Mouse (Mus musculus) kidney, embryonic 15.5 days (tissue): ENCODE measurements at regions not wholly inside any gene's neighbourhood (a gene's known extent, or its start where the extent isn't known, plus 50 kb on each side); places are given as distances from the start of the nearest gene placed in this dataset.

Experiments
- ATAC-seq: fragments of 200-750 bp; cut with Nextera tagmentation; replicated peaks from 2 replicates; pipeline ENCODE4 v1.8.0; 2017; ENCODE audit warnings: moderate TSS enrichment; ENCODE audit not compliant: low FRiP score
- H3K27ac ChIP-seq: fragments of 300-500 bp; sonication (generic); 2 replicates; pipeline ENCODE4 v1.5.1; 2015; ENCODE audit warnings: mild to moderate bottlenecking, inconsistent platforms
- H3K27me3 ChIP-seq: fragments of 300-500 bp; sonication (generic); 2 replicates; pipeline ENCODE4 v1.6.1; 2015; ENCODE audit warnings: inconsistent platforms
- H3K36me3 ChIP-seq: fragments of 300-500 bp; sonication (generic); 2 replicates; pipeline ENCODE4 v1.6.1; 2015; ENCODE audit warnings: inconsistent platforms
- H3K4me1 ChIP-seq: fragments of 300-500 bp; sonication (generic); 2 replicates; pipeline ENCODE4 v1.6.1; 2015; ENCODE audit warnings: inconsistent platforms
- H3K4me2 ChIP-seq: fragments of 300-500 bp; sonication (generic); 2 replicates; pipeline ENCODE4 v1.6.1; 2015; ENCODE audit warnings: moderate library complexity, mild to moderate bottlenecking, inconsistent platforms
- H3K4me3 ChIP-seq: fragments of 300-500 bp; sonication (generic); replicated peaks from 2 replicates; pipeline ENCODE4 v1.5.1; 2015; ENCODE audit warnings: mild to moderate bottlenecking, inconsistent platforms
- H3K9ac ChIP-seq: fragments of 300-500 bp; sonication (generic); 2 replicates; pipeline ENCODE4 v1.6.1; 2015; ENCODE audit warnings: mild to moderate bottlenecking, inconsistent platforms
- H3K9me3 ChIP-seq: fragments of 300-500 bp; sonication (generic); replicated peaks from 2 replicates; pipeline ENCODE4 v1.6.1; 2016; ENCODE audit warnings: inconsistent platforms
- WGBS: fragments of 180-500 bp; shearing (Covaris S2); methylation state at CpG from one replicate; pipeline ENCODE4 v1.1.7; 2015; ENCODE audit warnings: mixed read lengths; 5-methylcytosine and 5-hydroxymethylcytosine counted together

- H3K9ac ChIP-seq: no peak overlapping the region
- H3K4me3 ChIP-seq: no peak overlapping the region
- H3K36me3 ChIP-seq: no peaks in the 10 kb centered on the region
- H3K27me3 ChIP-seq: no peaks in the 10 kb centered on the region
- H3K27ac ChIP-seq: no peak overlapping the region
- H3K9me3 ChIP-seq: no peaks in the 10 kb centered on the region
- ATAC-seq: 0 out of 2 replicates have a peak, but pooled peaks have one; percentile 22
- H3K4me2 ChIP-seq: no peak overlapping the region
- H3K4me1 ChIP-seq: peaks cover 3% of the 10 kb centered on the region; the same call in 1 of the 2 replicates
- WGBS: 11% methylated on average over 5 of the region's 5 CpGs
These were observed 79.1 kb downstream of the Sptssa start for GRCm38 (mm10) chr12:54577235-54577634.

GRCm38 (mm10) chr12:54576821-54577220, 79.6 kb downstream of the Sptssa start:
- Histone ChIP-seq H3K9ac (no peak overlapping the region), H3K4me3 (no peak overlapping the region), H3K4me2 (no peak overlapping the region), H3K9me3 (no peaks in the 10 kb centered on the region), H3K36me3 (no peaks in the 10 kb centered on the region), H3K4me1 (peaks cover 3% of the 10 kb centered on the region; the same call in 1 of the 2 replicates), H3K27ac (no peak overlapping the region), H3K27me3 (no peaks in the 10 kb centered on the region)
- 39% methylated on average over 3 of the region's 3 CpGs for WGBS
- ATAC-seq: no peak

DNA sequence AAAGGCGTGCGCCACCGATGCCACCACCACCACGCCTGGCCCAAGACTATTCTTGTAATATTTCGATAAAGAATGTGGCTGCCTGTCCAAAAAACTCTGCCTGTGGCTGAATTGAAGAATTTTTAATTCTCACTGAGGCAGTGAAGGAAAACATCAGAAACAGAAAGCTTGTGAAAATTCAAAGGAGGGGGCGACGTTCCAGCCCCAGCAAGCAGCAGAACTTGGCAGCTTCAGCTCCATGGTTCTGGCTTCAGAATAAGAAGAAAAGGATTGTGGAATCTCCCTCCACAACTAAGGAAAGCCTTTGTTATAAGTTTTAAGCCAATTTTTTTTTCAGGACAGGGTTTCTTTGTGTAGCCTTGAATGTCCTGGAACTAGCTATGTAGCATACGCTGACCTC, 83.5 kb downstream of the Sptssa start:
- no peak overlapping the region for H3K4me2 ChIP-seq
- H3K27me3 ChIP-seq: no peaks in the 10 kb centered on the region
- H3K4me3 ChIP-seq: no peak overlapping the region
- H3K36me3 ChIP-seq: no peaks in the 10 kb centered on the region
- 94% methylated on average over 8 of the region's 8 CpGs for WGBS
- no peak for ATAC-seq
- no peak overlapping the region for H3K9ac ChIP-seq
- H3K27ac ChIP-seq: no peak overlapping the region
- H3K4me1 ChIP-seq: peaks cover 3% of the 10 kb centered on the region; the same call in 1 of the 2 replicates
- no peaks in the 10 kb centered on the region for H3K9me3 ChIP-seq

- Histone ChIP-seq H3K36me3 (no peaks in the 10 kb centered on the region), H3K9ac (no peak overlapping the region), H3K4me3 (no peak overlapping the region), H3K27ac (no peak overlapping the region), H3K9me3 (no peaks in the 10 kb centered on the region), H3K4me2 (no peak overlapping the region), H3K4me1 (no peaks in the 10 kb centered on the region), H3K27me3 (no peaks in the 10 kb centered on the region)
- ATAC-seq: no peak
- 80% methylated on average over 6 of the region's 6 CpGs for WGBS
These were observed 88.1 kb downstream of the Sptssa start for GRCm38 (mm10) chr12:54568078-54568931.

GRCm38 (mm10) chr12:54567426-54567790, 89.0 kb downstream of the Sptssa start:
- Histone ChIP-seq H3K4me2 (no peak overlapping the region), H3K9me3 (no peaks in the 10 kb centered on the region), H3K9ac (no peak overlapping the region), H3K4me1 (no peaks in the 10 kb centered on the region), H3K27ac (no peak overlapping the region), H3K27me3 (no peaks in the 10 kb centered on the region), H3K36me3 (no peaks in the 10 kb centered on the region), H3K4me3 (no peak overlapping the region)
- no peak for ATAC-seq
- 90% methylated on average over 3 of the region's 3 CpGs for WGBS

DNA sequence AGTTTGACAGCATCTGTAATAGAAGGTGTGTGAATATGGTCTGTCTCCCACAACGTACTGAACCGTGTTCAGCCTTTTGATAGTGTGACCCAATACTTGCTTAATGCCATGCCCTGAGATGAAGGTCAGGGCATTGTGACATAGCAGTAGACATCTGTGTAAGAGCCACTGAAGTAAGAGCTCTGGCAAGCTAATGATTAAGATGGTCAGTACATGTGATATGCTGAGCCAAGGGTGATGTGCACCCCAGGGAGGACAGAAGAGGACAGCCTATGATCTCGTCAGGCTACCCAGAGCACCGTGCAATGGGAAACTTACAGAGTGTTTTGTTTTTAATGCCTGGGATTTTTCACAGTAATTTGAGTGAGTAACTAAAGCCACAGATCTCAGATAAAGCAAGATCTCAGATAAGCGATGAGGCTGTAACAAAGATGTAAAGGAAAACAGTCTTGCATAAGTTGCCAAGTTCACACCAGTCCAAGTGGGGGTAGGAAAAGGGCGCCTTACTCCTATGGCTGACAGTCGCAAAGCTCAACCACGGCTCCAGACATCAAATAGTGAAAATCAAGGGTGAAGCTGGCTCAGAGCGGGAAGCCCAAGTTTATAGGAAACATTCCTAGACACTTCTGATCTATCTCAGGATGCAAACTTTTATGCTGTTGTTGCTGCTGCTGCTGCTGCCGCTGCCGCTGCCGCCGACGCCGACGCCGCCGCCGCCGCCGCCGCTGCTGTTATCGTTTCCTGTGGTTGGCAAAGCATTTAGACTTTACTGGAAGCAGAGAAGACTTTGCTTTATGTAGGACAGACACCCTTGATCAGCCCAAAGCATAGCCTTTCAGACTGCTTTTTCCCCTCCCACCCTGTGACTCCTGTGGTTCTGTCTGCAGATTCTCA, 89.6 kb downstream of the Sptssa start:
- no peaks in the 10 kb centered on the region for H3K36me3 ChIP-seq
- no peaks in the 10 kb centered on the region for H3K4me1 ChIP-seq
- H3K9me3 ChIP-seq: no peaks in the 10 kb centered on the region
- no peak for ATAC-seq
- H3K4me2 ChIP-seq: no peak overlapping the region
- H3K9ac ChIP-seq: no peak overlapping the region
- WGBS: 87% methylated on average over 23 of the region's 23 CpGs
- no peaks in the 10 kb centered on the region for H3K27me3 ChIP-seq
- H3K4me3 ChIP-seq: no peak overlapping the region
- no peak overlapping the region for H3K27ac ChIP-seq

DNA sequence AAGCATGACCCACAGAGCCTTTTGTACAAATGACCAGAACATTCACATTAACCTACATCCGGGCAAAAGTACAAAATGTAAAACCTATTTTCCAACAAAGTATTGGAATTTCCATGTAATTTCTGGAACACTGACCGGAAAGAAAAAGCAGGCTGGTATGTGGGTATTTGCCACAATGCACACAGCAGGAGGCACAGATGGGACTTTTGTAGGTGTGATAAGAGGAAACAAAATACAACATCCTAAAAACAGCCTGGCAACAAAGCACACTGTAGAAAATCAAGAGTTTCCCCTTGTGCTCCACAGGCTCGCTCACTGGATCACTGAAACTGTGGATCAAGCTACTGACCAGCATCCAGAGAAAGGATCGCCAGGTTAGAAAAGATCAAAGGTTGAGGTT, 94.4 kb downstream of the Sptssa start:
- H3K4me2 ChIP-seq: no peak overlapping the region
- no peak overlapping the region for H3K27ac ChIP-seq
- no peak overlapping the region for H3K4me3 ChIP-seq
- no peaks in the 10 kb centered on the region for H3K4me1 ChIP-seq
- no peaks in the 10 kb centered on the region for H3K36me3 ChIP-seq
- H3K27me3 ChIP-seq: peaks cover 2% of the 10 kb centered on the region; the same call in 1 of the 2 replicates
- H3K9ac ChIP-seq: no peak overlapping the region
- ATAC-seq: no peak
- WGBS: 90% methylated on average over 4 of the region's 4 CpGs
- no peaks in the 10 kb centered on the region for H3K9me3 ChIP-seq

DNA sequence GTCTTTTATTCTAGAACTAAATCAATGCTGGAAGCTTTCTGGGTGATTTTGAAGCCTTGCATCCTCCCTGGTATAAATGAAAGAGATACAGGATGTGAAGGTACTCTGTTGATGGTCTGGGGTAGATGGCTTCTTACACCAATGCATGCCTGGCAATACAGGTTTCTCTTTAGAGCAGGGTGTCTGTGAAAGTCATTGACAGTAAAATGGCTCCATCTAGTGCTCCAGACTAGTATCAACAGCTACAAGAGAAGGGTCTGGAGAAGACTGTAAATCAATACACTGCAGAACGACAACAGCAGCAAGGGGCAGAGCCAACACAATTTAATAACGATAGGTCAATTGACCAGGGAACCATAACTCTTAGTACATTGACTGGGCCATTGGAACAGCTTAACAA, 98.3 kb downstream of the Sptssa start:
- WGBS: 25% methylated on average over 2 of the region's 2 CpGs
- Histone ChIP-seq H3K36me3 (no peaks in the 10 kb centered on the region), H3K9ac (no peak overlapping the region), H3K4me1 (no peaks in the 10 kb centered on the region), H3K4me3 (no peak overlapping the region), H3K9me3 (no peaks in the 10 kb centered on the region), H3K27ac (no peak overlapping the region), H3K4me2 (no peak overlapping the region), H3K27me3 (peaks cover 7% of the 10 kb centered on the region)
- no peak for ATAC-seq

DNA sequence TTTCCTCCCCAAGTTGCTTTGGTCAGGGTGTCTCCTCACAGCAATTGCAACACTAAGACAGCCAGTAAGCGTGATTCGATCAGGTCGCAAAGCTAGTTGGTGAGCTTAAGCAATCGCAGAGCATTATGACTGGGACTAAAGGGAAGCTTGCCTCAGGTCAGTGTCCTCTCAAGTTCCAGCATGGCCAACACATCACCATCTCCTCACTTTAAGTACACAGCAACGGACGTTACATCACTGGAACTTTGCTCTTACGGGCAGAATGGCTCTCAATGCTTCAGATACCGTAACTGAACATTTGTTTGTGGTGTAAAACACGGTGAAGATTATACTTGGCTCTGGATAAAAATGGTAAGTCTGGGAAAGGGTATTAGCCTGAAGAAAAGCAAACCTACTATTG, 106.7 kb downstream of the Sptssa start:
- H3K27ac ChIP-seq: no peak overlapping the region
- peaks cover 5% of the 10 kb centered on the region for H3K4me1 ChIP-seq
- H3K9ac ChIP-seq: no peak overlapping the region
- ATAC-seq: no peak
- no peaks in the 10 kb centered on the region for H3K9me3 ChIP-seq
- H3K4me2 ChIP-seq: no peak overlapping the region
- 90% methylated on average over 9 of the region's 9 CpGs for WGBS
- no peak overlapping the region for H3K4me3 ChIP-seq
- no peaks in the 10 kb centered on the region for H3K36me3 ChIP-seq
- H3K27me3 ChIP-seq: 0 out of 2 replicates have a peak, but pooled peaks cover 4% of the 10 kb centered on the region

DNA sequence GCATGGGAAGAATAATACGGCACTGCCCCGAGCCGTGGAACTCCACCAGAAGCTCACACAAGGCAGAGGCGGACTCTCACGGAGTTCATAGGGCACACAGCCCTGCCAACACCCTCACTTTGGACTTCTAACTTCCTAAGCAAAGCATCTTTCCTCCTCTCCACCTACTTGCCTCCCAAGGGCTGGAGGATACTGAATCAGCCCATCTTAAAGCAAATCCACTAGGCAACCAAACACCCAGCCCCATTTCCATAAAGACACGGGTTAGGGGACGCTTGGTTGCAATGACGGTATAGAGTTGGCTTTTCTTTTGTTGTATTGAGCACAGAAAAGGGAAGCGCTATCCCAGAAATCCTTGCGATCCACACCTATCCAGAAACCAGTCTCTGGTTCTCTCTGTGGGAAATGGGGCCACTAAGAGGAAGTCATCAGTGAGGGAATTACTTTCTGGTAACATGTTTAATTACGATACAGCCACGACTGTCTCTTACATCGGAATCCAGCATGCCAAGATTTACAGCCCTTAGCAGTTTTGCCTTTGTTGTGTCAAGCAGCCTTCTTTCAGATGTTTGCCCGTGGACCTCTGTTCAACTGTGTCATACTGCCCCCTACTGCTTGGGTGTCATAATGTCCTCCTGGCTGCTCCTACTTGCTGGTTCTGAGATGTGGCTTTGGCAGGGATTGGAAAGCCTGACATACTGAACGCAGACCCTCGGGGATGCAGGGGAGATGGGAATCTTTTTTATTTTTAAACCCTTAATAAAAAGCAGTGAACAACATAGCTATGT, 110.4 kb downstream of the Sptssa start:
- H3K9ac ChIP-seq: no peak overlapping the region
- no peaks in the 10 kb centered on the region for H3K36me3 ChIP-seq
- H3K27me3 ChIP-seq: 0 out of 2 replicates have a peak, but pooled peaks cover 4% of the 10 kb centered on the region
- peaks cover 5% of the 10 kb centered on the region for H3K4me1 ChIP-seq
- H3K27ac ChIP-seq: no peak overlapping the region
- peak overlapping the region; percentile 41 for H3K4me2 ChIP-seq
- ATAC-seq: peak; percentile 62; the same call in 1 of the 2 replicates
- 34% methylated on average over 16 of the region's 16 CpGs for WGBS
- no peaks in the 10 kb centered on the region for H3K9me3 ChIP-seq
- no peak overlapping the region for H3K4me3 ChIP-seq

- Histone ChIP-seq H3K27me3 (no peaks in the 10 kb centered on the region), H3K4me3 (no peak overlapping the region), H3K9ac (no peak overlapping the region), H3K36me3 (no peaks in the 10 kb centered on the region), H3K27ac (no peak overlapping the region), H3K9me3 (no peaks in the 10 kb centered on the region), H3K4me1 (no peaks in the 10 kb centered on the region), H3K4me2 (no peak overlapping the region)
- no peak for ATAC-seq
- WGBS: 84% methylated on average over 4 of the region's 4 CpGs
These were observed 118.1 kb downstream of the Sptssa start for GRCm38 (mm10) chr12:54538320-54538705.
